Mouse (Mus musculus) ES-Bruce4 (cell line): ENCODE measurements around the gene Vps8.

Source experiments
- CTCF ChIP-seq: IDR thresholded peaks from one replicate; pipeline ENCODE4 v1.8.1; 2011; ENCODE audit warnings: low read depth, low read length
- EP300 ChIP-seq: IDR thresholded peaks from 2 replicates; pipeline ENCODE4 v1.6.1; 2011; ENCODE audit warnings: low read depth, low read length; ENCODE audit not compliant: insufficient read depth
- POLR2A ChIP-seq: IDR thresholded peaks from one replicate; pipeline ENCODE4 v1.8.1; 2011; ENCODE audit warnings: low read length; ENCODE audit not compliant: insufficient read depth

GRCm38 (mm10) chr16:21689141-21689540 is 266.2 kb downstream of the Vps8 start:
- TF ChIP-seq CTCF (no peak), EP300 (no peak), POLR2A (no peak)
